Comparison of ENCODE assay signal across 13 mouse cellular contexts in genomic region chr7:70343426-70343825, GRCm38 (mm10). TPM values are rescaled to one million over a fixed set of nuclear protein-coding genes. Genes with fewer than 3 reads are reported as not detected.
DNase-seq lines count a peak whose midpoint lies in the region; ATAC-seq and TF ChIP-seq lines count a peak whose summit lies in the region.
"Had no signal": no experiment of that assay in that cellular context is flagged by ENCODE, and none has a peak within 500 bp of the region (broad histone marks: within the 10 kb centered on the region; RNA-seq: fewer than 3 reads in every experiment).

No protein-coding gene starts in this region.

- peaks cover 33% of the 10 kb centered on the region for H3K4me1 ChIP-seq in neural tube, embryonic 15.5 days
- peaks cover 43% of the 10 kb centered on the region for H3K4me1 ChIP-seq in hindbrain, embryonic 14.5 days (replicated peaks; ENCODE audit: control insufficient read depth, insufficient read depth, low read length)
- peaks cover 5% of the 10 kb centered on the region for H3K4me1 ChIP-seq in olfactory bulb, adult 2 months (ENCODE audit: control insufficient read depth, insufficient read depth, low read length)

- H3K27me3 ChIP-seq in neural tube, embryonic 15.5 days (replicated peaks): peaks cover 58% of the 10 kb centered on the region
- peaks cover 77% of the 10 kb centered on the region for H3K27me3 ChIP-seq in hindbrain, embryonic 14.5 days (ENCODE audit: control insufficient read depth, insufficient read depth, low read length)

- no peak overlapping the region for H3K9ac ChIP-seq in neural tube, embryonic 15.5 days (replicated peaks)
- peak overlapping the region; percentile 18; the same call in 1 of the 2 replicates for H3K9ac ChIP-seq in hindbrain, embryonic 14.5 days
- H3K9ac ChIP-seq: limb, embryonic 15.5 days had no signal

- intact Hi-C loops in gastrocnemius, adult 2 months (cut with DNase I): loop anchor here (10.0 kb wide), 1 partner anchor 1031 kb away; no protein-coding TSS in a partner anchor
- intact Hi-C loops in gastrocnemius, postnatal 14 days (cut with DNase I; ENCODE audit: low total_unique reads): no loop called here

- H3K9me3 ChIP-seq in neural tube, embryonic 15.5 days (replicated peaks): no peaks in the 10 kb centered on the region
- H3K9me3 ChIP-seq in hindbrain, embryonic 14.5 days (ENCODE audit: control insufficient read depth, low read length): no peaks in the 10 kb centered on the region
- H3K9me3 ChIP-seq: limb, embryonic 15.5 days had no signal

- TF ChIP-seq POLR2A in olfactory bulb, adult 2 months (IDR thresholded peaks at IDR 0.05; ENCODE audit: insufficient read depth, low read depth, low read length): no peak

- H3K27ac ChIP-seq in gastrocnemius, adult 2 months: peak overlapping the region; percentile 12; the same call in 1 of the 2 replicates
- H3K27ac ChIP-seq in neural tube, embryonic 15.5 days (replicated peaks): no peak overlapping the region
- H3K27ac ChIP-seq in hindbrain, embryonic 14.5 days: peak overlapping the region; percentile 96
- H3K27ac ChIP-seq in olfactory bulb, adult 2 months (ENCODE audit: insufficient read depth, low read depth, low read length): 0 out of 2 replicates have a peak overlapping the region, but pooled peaks have one; percentile 9
- H3K27ac ChIP-seq: limb, embryonic 15.5 days had no signal

- no peaks in the 10 kb centered on the region for H3K36me3 ChIP-seq in neural tube, embryonic 15.5 days
- H3K36me3 ChIP-seq in hindbrain, embryonic 14.5 days (replicated peaks; ENCODE audit: control insufficient read depth, insufficient read depth): no peaks in the 10 kb centered on the region
- H3K36me3 ChIP-seq: limb, embryonic 15.5 days had no signal

- no peak for TF ChIP-seq CTCF in gastrocnemius, adult 2 months (IDR thresholded peaks at IDR 0.05)
- TF ChIP-seq CTCF in olfactory bulb, adult 2 months (IDR thresholded peaks at IDR 0.05; ENCODE audit: insufficient read depth, low read depth, low read length): no peak

- DNase-seq in gastrocnemius, adult 2 months: no peak
- DNase-seq in gastrocnemius, postnatal 14 days: no peak
- DNase-seq in neural tube, embryonic 10.5 days (ENCODE audit: extremely low spot score, low spot score): peak; percentile 26
- DNase-seq in hindbrain, embryonic 14.5 days (ENCODE audit: low spot score): no peak
- DNase-seq in right cerebral cortex, postnatal 25 days: no peak
- DNase-seq: heart, postnatal 4 days; layer of hippocampus, postnatal 36 days; thymus, postnatal 14 days had no signal

- 38% methylated on average over 5 of the region's 5 CpGs for WGBS in neural tube, embryonic 15.5 days
- WGBS in hindbrain, embryonic 14.5 days: 20% methylated on average over 5 of the region's 5 CpGs
- WGBS in olfactory bulb, adult 2 months: 10% methylated on average over 5 of the region's 5 CpGs

- H3K4me3 ChIP-seq in gastrocnemius, adult 2 months: no peak overlapping the region
- no peak overlapping the region for H3K4me3 ChIP-seq in neural tube, embryonic 15.5 days (replicated peaks)
- H3K4me3 ChIP-seq in hindbrain, embryonic 14.5 days (replicated peaks; ENCODE audit: low read length): no peak overlapping the region
- no peak overlapping the region for H3K4me3 ChIP-seq in olfactory bulb, adult 2 months (ENCODE audit: insufficient read depth, low read depth, low read length)
- H3K4me3 ChIP-seq: limb, embryonic 15.5 days had no signal

- H3K4me2 ChIP-seq in neural tube, embryonic 15.5 days: no peak overlapping the region
- peak overlapping the region; percentile 72 for H3K4me2 ChIP-seq in hindbrain, embryonic 14.5 days (replicated peaks)
- H3K4me2 ChIP-seq: limb, embryonic 15.5 days had no signal

- no peak for ATAC-seq in neural tube, embryonic 15.5 days (ENCODE audit: low FRiP score)
- ATAC-seq in hindbrain, embryonic 14.5 days (ENCODE audit: low FRiP score): no peak
- ATAC-seq in CD4-positive, CD25-positive, alpha-beta regulatory T cell, adult 4 months: no peak
- ATAC-seq: activated CD4-positive, CD25-positive, alpha-beta regulatory T cell, adult 4 months had no signal

RNA-seq across cellular contexts. Expression of gene Nr2f2, which starts 23.1 kb away (rescaled TPM):
- total RNA-seq in gastrocnemius, adult 2 months (2021): 10 to 100 TPM; 15.8 to 16.2 TPM
- total RNA-seq in gastrocnemius, postnatal 14 days (2021): 10 to 100 TPM; 22.2 to 30.2 TPM
- polyA plus RNA-seq in neural tube, embryonic 15.5 days (2015; fragmentation: Nextera tagmentation; extraction: Ambion mirVana): 60.3 and 62.5 TPM in 2 replicates
- polyA plus RNA-seq in hindbrain, embryonic 14.5 days (2014; fragmentation: Nextera tagmentation; extraction: Ambion mirVana): 105 and 127 TPM in 2 replicates
- not detected in 2 replicates for polyA plus RNA-seq in olfactory bulb, adult 2 months (2012; ENCODE audit: insufficient read depth, insufficient read length, low replicate concordance, missing spikeins)
- not detected for polyA plus RNA-seq in CD4-positive, CD25-positive, alpha-beta regulatory T cell, adult 4 months (2017; shearing (Covaris generic))
- polyA plus RNA-seq: activated CD4-positive, CD25-positive, alpha-beta regulatory T cell, adult 4 months had no signal

Comparison
In these comparisons a context has a peak if more than half of its experiments do, and no peak if none do; other contexts are left out.
1. RNA of gene Nr2f2, which starts 23.1 kb away (polyA plus RNA-seq): 105 to 127 TPM in hindbrain, embryonic 14.5 days and 60.3 to 62.5 TPM in neural tube, embryonic 15.5 days; not detected in olfactory bulb, adult 2 months and not detected in CD4-positive, CD25-positive, alpha-beta regulatory T cell, adult 4 months; every median in the first group is over 10 times any median in the second.